Mouse (Mus musculus): ENCODE data around the gene Adprm. TPM values are rescaled to one million over a fixed set of nuclear protein-coding genes. Genes with fewer than 3 reads are reported as not detected.

Adprm gene
- polyA plus RNA-seq, 1 experiment from 2014 or later, result 26.5 TPM

- ATAC-seq, result no peak
- H3K4me1 ChIP-seq (replicated peaks; ENCODE audit: control insufficient read depth, insufficient read depth, low read length), result no peaks in the 10 kb centered on the region
- no peak overlapping the region for H3K27ac ChIP-seq (ENCODE audit: low read depth, low read length)
- H3K4me3 ChIP-seq (ENCODE audit: low read depth, low read length), result no peak overlapping the region
- no peak overlapping the region for H3K9ac ChIP-seq (ENCODE audit: low read depth, low read length)
- no peak overlapping the region for H3K4me2 ChIP-seq (replicated peaks; ENCODE audit: low read depth)
- no peaks in the 10 kb centered on the region for H3K27me3 ChIP-seq (replicated peaks; ENCODE audit: control insufficient read depth, insufficient read depth, low read length)
- no peak for TF ChIP-seq CTCF (IDR thresholded peaks at IDR 0.05; ENCODE audit: low read depth)
- no peaks in the 10 kb centered on the region for H3K36me3 ChIP-seq (ENCODE audit: control insufficient read depth, insufficient read depth)
- 76% methylated on average over 15 of the region's 15 CpGs for WGBS
- H3K9me3 ChIP-seq (ENCODE audit: control insufficient read depth), result no peaks in the 10 kb centered on the region
Observed at GRCm38 (mm10) chr11:67072615-67073130, 20.3 kb upstream of the Adprm start.

GRCm38 (mm10) chr11:67067741-67068140 is 15.3 kb upstream of the Adprm start:
- H3K36me3 ChIP-seq (ENCODE audit: control insufficient read depth, insufficient read depth), result peaks cover 26% of the 10 kb centered on the region
- 72% methylated on average over 3 of the region's 3 CpGs for WGBS
- no peaks in the 10 kb centered on the region for H3K4me1 ChIP-seq (replicated peaks; ENCODE audit: control insufficient read depth, insufficient read depth, low read length)
- H3K9me3 ChIP-seq (ENCODE audit: control insufficient read depth), result no peaks in the 10 kb centered on the region
- H3K9ac ChIP-seq (ENCODE audit: low read depth, low read length), result no peak overlapping the region
- H3K4me2 ChIP-seq (replicated peaks; ENCODE audit: low read depth), result no peak overlapping the region
- ATAC-seq, result no peak
- no peak overlapping the region for H3K27ac ChIP-seq (ENCODE audit: low read depth, low read length)
- H3K27me3 ChIP-seq (replicated peaks; ENCODE audit: control insufficient read depth, insufficient read depth, low read length), result no peaks in the 10 kb centered on the region
- no peak overlapping the region for H3K4me3 ChIP-seq (ENCODE audit: low read depth, low read length)
- no peak for TF ChIP-seq CTCF (IDR thresholded peaks at IDR 0.05; ENCODE audit: low read depth)

GRCm38 (mm10) chr11:67062726-67063125 is 10.3 kb upstream of the Adprm start:
- H3K36me3 ChIP-seq (ENCODE audit: control insufficient read depth, insufficient read depth), result peaks cover 56% of the 10 kb centered on the region
- H3K4me3 ChIP-seq (ENCODE audit: low read depth, low read length), result no peak overlapping the region
- no peak overlapping the region for H3K9ac ChIP-seq (ENCODE audit: low read depth, low read length)
- no peak overlapping the region for H3K27ac ChIP-seq (ENCODE audit: low read depth, low read length)
- no peak overlapping the region for H3K4me2 ChIP-seq (replicated peaks; ENCODE audit: low read depth)
- no peaks in the 10 kb centered on the region for H3K4me1 ChIP-seq (replicated peaks; ENCODE audit: control insufficient read depth, insufficient read depth, low read length)
- no peak for ATAC-seq
- no peak for TF ChIP-seq CTCF (IDR thresholded peaks at IDR 0.05; ENCODE audit: low read depth)
- no peaks in the 10 kb centered on the region for H3K9me3 ChIP-seq (ENCODE audit: control insufficient read depth)
- no peaks in the 10 kb centered on the region for H3K27me3 ChIP-seq (replicated peaks; ENCODE audit: control insufficient read depth, insufficient read depth, low read length)
- WGBS, result 92% methylated on average over 3 of the region's 3 CpGs

- H3K4me1 ChIP-seq (replicated peaks; ENCODE audit: control insufficient read depth, insufficient read depth, low read length), result no peaks in the 10 kb centered on the region
- 94% methylated on average over 2 of the region's 2 CpGs for WGBS
- no peak for TF ChIP-seq CTCF (IDR thresholded peaks at IDR 0.05; ENCODE audit: low read depth)
- no peaks in the 10 kb centered on the region for H3K9me3 ChIP-seq (ENCODE audit: control insufficient read depth)
- no peaks in the 10 kb centered on the region for H3K27me3 ChIP-seq (replicated peaks; ENCODE audit: control insufficient read depth, insufficient read depth, low read length)
- H3K4me3 ChIP-seq (ENCODE audit: low read depth, low read length), result no peak overlapping the region
- H3K36me3 ChIP-seq (ENCODE audit: control insufficient read depth, insufficient read depth), result peaks cover 70% of the 10 kb centered on the region
- H3K4me2 ChIP-seq (replicated peaks; ENCODE audit: low read depth), result no peak overlapping the region
- H3K27ac ChIP-seq (ENCODE audit: low read depth, low read length), result no peak overlapping the region
- no peak for ATAC-seq
- no peak overlapping the region for H3K9ac ChIP-seq (ENCODE audit: low read depth, low read length)
Observed at GRCm38 (mm10) chr11:67061311-67061710, 8.9 kb upstream of the Adprm start.

GRCm38 (mm10) chr11:67054754-67055365 is 2.5 kb upstream of the Adprm start:
- ATAC-seq, result no peak

GRCm38 (mm10) chr11:67051676-67052320 is 596 bp downstream of the Adprm start:
- Histone ChIP-seq H3K27ac (ENCODE audit: low read depth, low read length) (peak overlapping the region; percentile 88), H3K27me3 (replicated peaks; ENCODE audit: control insufficient read depth, insufficient read depth, low read length) (no peaks in the 10 kb centered on the region), H3K36me3 (ENCODE audit: control insufficient read depth, insufficient read depth) (peaks cover 13% of the 10 kb centered on the region), H3K4me1 (replicated peaks; ENCODE audit: control insufficient read depth, insufficient read depth, low read length) (no peaks in the 10 kb centered on the region; the same call in 1 of the 2 replicates), H3K9ac (ENCODE audit: low read depth, low read length) (peak overlapping the region; percentile 91), H3K4me3 (ENCODE audit: low read depth, low read length) (peak overlapping the region; percentile 95), H3K4me2 (replicated peaks; ENCODE audit: low read depth) (peak overlapping the region; percentile 74), H3K9me3 (ENCODE audit: control insufficient read depth) (no peaks in the 10 kb centered on the region)
- WGBS, result 8% methylated on average over 16 of the region's 16 CpGs
- TF ChIP-seq CTCF (IDR thresholded peaks at IDR 0.05; ENCODE audit: low read depth), result no peak
- peak; percentile 52 for ATAC-seq

More at GRCm38 (mm10) chr11:67054754-67055365, 2.5 kb upstream of the Adprm start:
- Histone ChIP-seq H3K4me2 (replicated peaks; ENCODE audit: low read depth) (no peak overlapping the region), H3K9me3 (ENCODE audit: control insufficient read depth) (no peaks in the 10 kb centered on the region), H3K4me3 (ENCODE audit: low read depth, low read length) (no peak overlapping the region), H3K4me1 (replicated peaks; ENCODE audit: control insufficient read depth, insufficient read depth, low read length) (no peaks in the 10 kb centered on the region; the same call in 1 of the 2 replicates), H3K36me3 (ENCODE audit: control insufficient read depth, insufficient read depth) (peaks cover 37% of the 10 kb centered on the region), H3K9ac (ENCODE audit: low read depth, low read length) (no peak overlapping the region), H3K27me3 (replicated peaks; ENCODE audit: control insufficient read depth, insufficient read depth, low read length) (no peaks in the 10 kb centered on the region), H3K27ac (ENCODE audit: low read depth, low read length) (no peak overlapping the region)
- no peak for TF ChIP-seq CTCF (IDR thresholded peaks at IDR 0.05; ENCODE audit: low read depth)
- WGBS, result 85% methylated on average over 8 of the region's 8 CpGs

Measured in intestine, postnatal 0 days (tissue).